8 mouse cellular contexts compared by ENCODE assay signal in genomic region chr13:21253986-21254385, GRCm38 (mm10). TPM values are rescaled to one million over a fixed set of nuclear protein-coding genes. Genes with fewer than 3 reads are reported as not detected.
DNase-seq lines count a peak whose midpoint lies in the region; ATAC-seq and TF ChIP-seq lines count a peak whose summit lies in the region.

No protein-coding gene starts in this region.

- H3K9me3 ChIP-seq in heart, embryonic 14.5 days (ENCODE audit: control insufficient read depth, low read length): no peaks in the 10 kb centered on the region

- H3K4me3 ChIP-seq in heart, embryonic 14.5 days (ENCODE audit: control insufficient read depth in 1 of 2, insufficient read depth in 1 of 2, low read depth in 1 of 2, low read length in 2 of 2): peak overlapping the region; percentile 51 to 64
- peak overlapping the region; percentile 91 for H3K4me3 ChIP-seq in embryonic fibroblast, embryonic 13.5 days (ENCODE audit: insufficient read depth, low read length)

- no peak for DNase-seq in heart, adult 8-10 months (ENCODE audit: low spot score)
- DNase-seq in R1 (ENCODE audit: low read depth, low spot score): peak; percentile 83
- peak; percentile 45 to 71 for DNase-seq in layer of hippocampus, adult 18-20 months (ENCODE audit: low spot score in 2 of 2)
- DNase-seq in mesoderm, embryonic 11.5 days (ENCODE audit: low read depth, low spot score): peak; percentile 80
- DNase-seq in yolk sac, embryonic 10.5 days (ENCODE audit: low spot score): peak; percentile 72
- no peak for DNase-seq in natural killer cell, adult 2 months (ENCODE audit: low spot score in 2 of 2)

- H3K27me3 ChIP-seq in heart, embryonic 14.5 days (ENCODE audit: control insufficient read depth, insufficient read depth, low read length): peaks cover 14% of the 10 kb centered on the region

- no peak for ATAC-seq in heart, embryonic 14.5 days (ENCODE audit: insufficient number of reproducible peaks, insufficient read depth, low FRiP score, low read depth)

- no peak for TF ChIP-seq POLR2A in embryonic fibroblast, embryonic 13.5 days (IDR thresholded peaks at IDR 0.05; ENCODE audit: low read depth, low read length)

- TF ChIP-seq CTCF in embryonic fibroblast, embryonic 13.5 days (IDR thresholded peaks at IDR 0.05; ENCODE audit: borderline replicate concordance, insufficient read depth, low read length): no peak

- H3K4me1 ChIP-seq in heart, embryonic 14.5 days (ENCODE audit: control insufficient read depth in 2 of 2, insufficient read depth in 2 of 2, low read length in 2 of 2): peaks cover 0 to 7% of the 10 kb centered on the region in 2 experiments; a peak in 1 of 4 replicates
- H3K4me1 ChIP-seq in embryonic fibroblast, embryonic 13.5 days (ENCODE audit: control insufficient read depth, insufficient read depth, low read length): peaks cover 2% of the 10 kb centered on the region

- H3K9ac ChIP-seq in heart, embryonic 14.5 days (ENCODE audit: low read length): peak overlapping the region; percentile 59

- no peak overlapping the region for H3K27ac ChIP-seq in heart, embryonic 14.5 days (replicated peaks in 1 of 2; ENCODE audit: control insufficient read depth in 1 of 2, insufficient read depth in 1 of 2, low read depth in 2 of 2, low read length in 2 of 2)
- no peak overlapping the region for H3K27ac ChIP-seq in embryonic fibroblast, embryonic 13.5 days (ENCODE audit: insufficient read depth, low read length)

- WGBS in heart, embryonic 14.5 days: 2% methylated on average over 16 of the region's 16 CpGs

- no peaks in the 10 kb centered on the region for H3K36me3 ChIP-seq in heart, embryonic 14.5 days (ENCODE audit: control insufficient read depth, insufficient read depth, low read length)

- peak overlapping the region; percentile 79 for H3K4me2 ChIP-seq in heart, embryonic 14.5 days (ENCODE audit: low read length)

RNA-seq across cellular contexts. Expression of gene Gpx5, which starts 38.5 kb away (rescaled TPM):
- polyA plus RNA-seq in heart, embryonic 14.5 days (2014; fragmentation: Nextera tagmentation; extraction: Ambion mirVana): not detected in 2 replicates
- not detected for total RNA-seq in heart, adult 8-10 months (2022)
- polyA plus RNA-seq in embryonic fibroblast, embryonic 13.5 days (2011; ENCODE audit: insufficient read length, low read depth, missing spikeins): not detected in 2 replicates
- total RNA-seq in layer of hippocampus, adult 18-20 months (2021): not detected

RNA-seq across cellular contexts. Expression of gene Gpx6, which starts 57.9 kb away (rescaled TPM):
- not detected in 2 replicates for polyA plus RNA-seq in heart, embryonic 14.5 days (2014; fragmentation: Nextera tagmentation; extraction: Ambion mirVana)
- total RNA-seq in heart, adult 8-10 months (2022): not detected
- polyA plus RNA-seq in embryonic fibroblast, embryonic 13.5 days (2011; ENCODE audit: insufficient read length, low read depth, missing spikeins): not detected in 2 replicates
- not detected for total RNA-seq in layer of hippocampus, adult 18-20 months (2021)

Comparison
In these comparisons a context has a peak if more than half of its experiments do, and no peak if none do; other contexts are left out.
1. DNase-seq: peak in R1 (single experiment), layer of hippocampus, adult 18-20 months (2 of 2), mesoderm, embryonic 11.5 days (single experiment) and yolk sac, embryonic 10.5 days (single experiment); none in heart, adult 8-10 months (single experiment) and natural killer cell, adult 2 months (0 of 2).